Mouse (Mus musculus): Measurements from ENCODE around the gene Ddx55. TPM values are rescaled to one million over a fixed set of nuclear protein-coding genes. Genes with fewer than 3 reads are reported as not detected.

The Ddx55 gene
- total RNA-seq, 2 experiments from 2014 or later: 27.6 to 28.9 TPM

- ATAC-seq (replicated peaks; ENCODE audit: low FRiP score, low TSS enrichment, poor library complexity, severe bottlenecking): no peak
These were observed 49.7 kb downstream of the Ddx55 start for GRCm38 (mm10) chr5:124602349-124602748.

GRCm38 (mm10) chr5:124604296-124604695 lies 51.6 kb downstream of the Ddx55 start:
- no peak for ATAC-seq (replicated peaks; ENCODE audit: low FRiP score, low TSS enrichment, poor library complexity, severe bottlenecking)

- no peak for ATAC-seq (replicated peaks; ENCODE audit: low FRiP score, low TSS enrichment, poor library complexity, severe bottlenecking)
These were observed 52.5 kb downstream of the Ddx55 start for GRCm38 (mm10) chr5:124605041-124605622.

- ATAC-seq (replicated peaks; ENCODE audit: low FRiP score, low TSS enrichment, poor library complexity, severe bottlenecking): peak; percentile 84
These were observed 58.3 kb downstream of the Ddx55 start for GRCm38 (mm10) chr5:124610965-124611364.

GRCm38 (mm10) chr5:124614709-124615108 lies 62.0 kb downstream of the Ddx55 start:
- no peak for ATAC-seq (replicated peaks; ENCODE audit: low FRiP score, low TSS enrichment, poor library complexity, severe bottlenecking)

- no peak for ATAC-seq (replicated peaks; ENCODE audit: low FRiP score, low TSS enrichment, poor library complexity, severe bottlenecking)
These were observed 66.0 kb downstream of the Ddx55 start for GRCm38 (mm10) chr5:124618711-124619110.

Other genes starting within 250 kb of the Ddx55 start
- gene Mphosph9, start 224.9 kb upstream of the Ddx55 start, total RNA-seq (2014; fragmentation: Nextera tagmentation): 19.5 and 24.7 TPM in 2 replicates
- gene Mphosph9, start 224.9 kb upstream of the Ddx55 start, total RNA-seq (2017): 24.7 and 36.7 TPM in 2 replicates
- gene 2810006K23Rik, start 224.8 kb upstream of the Ddx55 start, total RNA-seq (2014; fragmentation: Nextera tagmentation): 9.2 and 13.2 TPM in 2 replicates
- 16.6 and 18.7 TPM in 2 replicates for gene 2810006K23Rik, start 224.8 kb upstream of the Ddx55 start, total RNA-seq (2017)
- gene Cdk2ap1, start 189.8 kb upstream of the Ddx55 start, total RNA-seq (2014; fragmentation: Nextera tagmentation): 300 and 366 TPM in 2 replicates
- 205 and 275 TPM in 2 replicates for gene Cdk2ap1, start 189.8 kb upstream of the Ddx55 start, total RNA-seq (2017)
- gene Sbno1, start 126.9 kb upstream of the Ddx55 start, total RNA-seq (2014; fragmentation: Nextera tagmentation): 131 and 149 TPM in 2 replicates
- 255 and 297 TPM in 2 replicates for gene Sbno1, start 126.9 kb upstream of the Ddx55 start, total RNA-seq (2017)
- 177 and 250 TPM in 2 replicates for gene Kmt5a, start 112.9 kb upstream of the Ddx55 start, total RNA-seq (2014; fragmentation: Nextera tagmentation)
- gene Kmt5a, start 112.9 kb upstream of the Ddx55 start, total RNA-seq (2017): 187 and 201 TPM in 2 replicates
- 16.1 and 18.0 TPM in 2 replicates for gene Rilpl2, start 74.5 kb upstream of the Ddx55 start, total RNA-seq (2014; fragmentation: Nextera tagmentation)
- gene Rilpl2, start 74.5 kb upstream of the Ddx55 start, total RNA-seq (2017): 13.8 and 19.0 TPM in 2 replicates
- 6.1 and 9.4 TPM in 2 replicates for gene Snrnp35, start 69.7 kb upstream of the Ddx55 start, total RNA-seq (2014; fragmentation: Nextera tagmentation)
- 3.2 and 11.1 TPM in 2 replicates for gene Snrnp35, start 69.7 kb upstream of the Ddx55 start, total RNA-seq (2017)
- gene Rilpl1, start 21.5 kb upstream of the Ddx55 start, total RNA-seq (2014; fragmentation: Nextera tagmentation): 2.4 TPM in 1 of 2 replicates, not detected in the other
- 2.2 and 6.6 TPM in 2 replicates for gene Rilpl1, start 21.5 kb upstream of the Ddx55 start, total RNA-seq (2017)
- gene Tmed2, start 12.2 kb upstream of the Ddx55 start, total RNA-seq (2014; fragmentation: Nextera tagmentation): 300 and 349 TPM in 2 replicates
- gene Tmed2, start 12.2 kb upstream of the Ddx55 start, total RNA-seq (2017): 809 and 870 TPM in 2 replicates
- gene Eif2b1, start 26.3 kb downstream of the Ddx55 start, total RNA-seq (2014; fragmentation: Nextera tagmentation): 62.9 and 86.1 TPM in 2 replicates
- gene Eif2b1, start 26.3 kb downstream of the Ddx55 start, total RNA-seq (2017): 56.2 and 57.5 TPM in 2 replicates
- 43.2 and 61.5 TPM in 2 replicates for gene Gtf2h3, start 26.3 kb downstream of the Ddx55 start, total RNA-seq (2014; fragmentation: Nextera tagmentation)
- gene Gtf2h3, start 26.3 kb downstream of the Ddx55 start, total RNA-seq (2017): 71.7 and 80.0 TPM in 2 replicates
- gene Atp6v0a2, start 75.7 kb downstream of the Ddx55 start, total RNA-seq (2014; fragmentation: Nextera tagmentation): 25.7 and 28.3 TPM in 2 replicates
- gene Atp6v0a2, start 75.7 kb downstream of the Ddx55 start, total RNA-seq (2017): 18.2 and 19.2 TPM in 2 replicates
- not detected in 2 replicates for gene Dnah10, start 172.2 kb downstream of the Ddx55 start, total RNA-seq (2014; fragmentation: Nextera tagmentation)
- not detected in 2 replicates for gene Dnah10, start 172.2 kb downstream of the Ddx55 start, total RNA-seq (2017)